Mouse (Mus musculus): ENCODE data around the gene Ntrk2.
A peak's percentile ranks its signal among the peaks of the same experiment; 100 is the strongest.

Ntrk2 gene

GRCm38 (mm10) chr13:58927186-58927585 is 120.8 kb downstream of the Ntrk2 start:
- DNase-seq: no peak

- no peak for DNase-seq
Measured at GRCm38 (mm10) chr13:58927656-58928226, 121.4 kb downstream of the Ntrk2 start.

GRCm38 (mm10) chr13:58928668-58929436 is 122.5 kb downstream of the Ntrk2 start:
- no peak for DNase-seq

DNA sequence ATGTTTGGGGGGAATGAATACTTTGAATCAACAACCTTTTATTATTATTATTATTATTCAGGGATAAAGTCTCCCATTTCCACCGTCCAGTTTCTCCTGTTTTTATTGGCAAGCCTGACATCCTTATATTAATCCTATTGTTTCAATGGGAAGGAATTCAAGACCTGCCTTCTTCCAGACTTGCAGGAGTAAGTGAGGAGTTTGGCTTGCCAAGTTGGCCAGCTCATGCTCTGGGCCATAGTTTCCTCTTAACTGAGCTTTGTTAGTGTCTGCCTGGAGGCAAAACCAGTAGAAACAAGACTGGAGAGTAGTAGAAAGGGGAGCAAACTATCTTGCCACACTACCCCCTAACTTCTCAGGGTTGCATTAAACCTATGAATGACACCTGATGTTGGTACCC is 123.8 kb downstream of the Ntrk2 start:
- DNase-seq: no peak

- DNase-seq: peak in 1 of 2 experiments; percentile 46
Measured at GRCm38 (mm10) chr13:58933126-58933525, 126.8 kb downstream of the Ntrk2 start.

GRCm38 (mm10) chr13:58934576-58935110 is 128.3 kb downstream of the Ntrk2 start:
- DNase-seq: peak in 1 of 2 experiments; percentile 53

DNA sequence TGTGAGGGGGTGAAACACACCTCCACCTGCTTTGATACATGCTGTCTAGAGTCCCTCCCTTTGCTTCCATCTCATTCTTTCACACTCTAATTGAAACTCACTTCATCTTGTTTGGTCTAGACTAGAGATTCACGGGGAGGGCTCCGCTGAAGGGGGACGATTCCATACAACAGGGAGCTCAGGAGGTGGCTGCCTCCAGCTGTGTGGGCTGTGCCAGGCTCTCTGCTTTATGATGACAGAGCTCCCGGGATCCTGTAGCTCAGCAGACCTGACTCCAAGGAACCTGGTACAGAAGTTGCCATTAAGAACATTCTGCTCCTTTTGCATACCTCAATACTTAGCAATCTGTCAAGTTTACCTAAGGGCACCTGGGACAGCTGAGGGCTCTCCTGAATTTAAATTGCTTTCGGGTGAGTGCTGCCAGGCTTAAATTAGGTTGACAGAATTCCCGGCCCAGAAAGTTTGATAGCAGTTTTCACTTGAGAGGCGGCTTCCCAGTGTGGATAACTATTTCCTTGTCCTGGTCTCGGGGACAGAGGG is 129.7 kb downstream of the Ntrk2 start:
- no peak for DNase-seq

- DNase-seq: no peak
Measured at GRCm38 (mm10) chr13:58937884-58938283, 131.5 kb downstream of the Ntrk2 start.

- DNase-seq: peak; percentile 88
Measured at GRCm38 (mm10) chr13:58938464-58938863, 132.1 kb downstream of the Ntrk2 start.

DNA sequence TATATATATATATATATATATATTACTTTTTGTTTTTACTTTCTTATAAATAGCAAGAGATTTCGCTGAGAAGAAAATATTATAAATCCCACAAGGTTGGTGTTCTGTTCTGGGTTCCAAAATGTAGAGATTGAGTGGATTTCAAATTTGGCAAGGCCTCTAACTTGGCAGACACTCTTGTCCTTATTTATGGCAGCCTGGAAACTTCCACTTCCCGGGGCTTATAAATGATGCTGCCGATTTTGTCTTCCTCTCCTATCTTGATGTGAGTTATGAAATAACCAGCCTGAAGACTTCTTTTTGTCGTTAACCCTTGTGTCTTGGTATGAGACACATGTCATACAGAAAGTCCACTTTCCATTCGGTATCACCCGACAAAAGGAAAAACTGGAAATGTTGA is 133.8 kb downstream of the Ntrk2 start:
- peak in 1 of 2 experiments; percentile 54 for DNase-seq

DNA sequence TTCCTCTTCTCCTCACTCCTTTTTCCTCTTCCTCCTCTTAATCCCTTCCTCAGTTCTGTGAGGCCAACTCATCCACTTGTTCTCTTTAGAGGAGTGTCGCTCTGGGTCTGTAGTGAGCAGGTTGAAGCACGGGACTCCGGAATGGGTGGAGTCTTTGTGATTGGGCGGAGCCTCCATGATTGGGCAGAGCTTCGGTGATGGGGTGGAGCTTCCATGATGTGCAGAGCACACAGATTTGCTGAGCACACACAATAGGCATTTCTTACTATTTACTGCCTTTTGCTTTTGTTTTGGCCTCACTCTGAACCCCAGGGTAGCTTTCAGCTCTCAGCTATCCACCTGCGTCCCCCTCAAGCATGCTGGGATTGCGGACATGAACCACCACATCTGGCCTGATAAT is 134.4 kb downstream of the Ntrk2 start:
- no peak for DNase-seq

GRCm38 (mm10) chr13:58945781-58946180 is 139.4 kb downstream of the Ntrk2 start:
- peak; percentile 73 to 82 for DNase-seq

DNA sequence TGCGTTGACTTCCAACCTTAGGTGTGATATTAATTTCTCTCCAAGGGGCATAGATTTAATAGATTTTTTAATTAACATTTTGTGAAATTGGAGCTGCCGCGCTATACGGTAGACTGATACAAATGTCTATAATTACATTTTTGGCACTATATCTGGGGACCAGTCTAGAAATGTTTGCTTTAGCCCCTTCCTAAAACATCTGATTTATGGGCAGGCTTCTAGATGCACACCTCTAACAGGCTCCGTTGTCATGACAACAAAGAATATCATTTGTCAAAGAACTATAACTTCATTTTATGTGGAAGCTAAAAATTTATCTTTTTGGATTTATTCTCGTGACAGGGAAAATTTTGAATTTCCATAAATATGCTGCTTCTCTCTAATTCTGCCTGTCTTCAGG is 140.2 kb downstream of the Ntrk2 start:
- DNase-seq: no peak

DNA sequence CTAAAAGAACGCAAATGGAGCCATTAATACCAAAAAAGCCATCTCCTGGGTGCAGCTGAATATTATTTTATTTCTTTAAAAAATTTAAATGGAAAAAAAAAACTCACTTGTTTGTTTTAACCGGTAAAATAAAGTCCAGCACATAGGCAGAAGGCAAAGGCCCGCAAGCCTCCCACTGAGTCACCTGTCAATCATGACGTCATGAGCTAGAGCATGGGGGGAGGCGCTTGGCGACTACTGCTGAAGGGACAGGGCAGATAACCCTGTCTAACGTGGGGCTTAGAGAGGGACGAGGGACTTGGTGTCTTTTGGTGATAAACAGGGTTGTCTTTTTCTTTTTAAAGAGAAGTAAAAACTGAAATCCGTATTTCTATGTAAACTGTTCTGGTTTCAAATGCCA is 140.7 kb downstream of the Ntrk2 start:
- DNase-seq: peak in 1 of 2 experiments; percentile 59

GRCm38 (mm10) chr13:58954331-58954730 is 148.0 kb downstream of the Ntrk2 start:
- DNase-seq: no peak

GRCm38 (mm10) chr13:58954764-58955163 is 148.4 kb downstream of the Ntrk2 start:
- DNase-seq: no peak

- no peak for DNase-seq
Measured at GRCm38 (mm10) chr13:58955237-58955777, 148.9 kb downstream of the Ntrk2 start.

- no peak for DNase-seq
Measured at GRCm38 (mm10) chr13:58958171-58958904, 152.0 kb downstream of the Ntrk2 start.

DNA sequence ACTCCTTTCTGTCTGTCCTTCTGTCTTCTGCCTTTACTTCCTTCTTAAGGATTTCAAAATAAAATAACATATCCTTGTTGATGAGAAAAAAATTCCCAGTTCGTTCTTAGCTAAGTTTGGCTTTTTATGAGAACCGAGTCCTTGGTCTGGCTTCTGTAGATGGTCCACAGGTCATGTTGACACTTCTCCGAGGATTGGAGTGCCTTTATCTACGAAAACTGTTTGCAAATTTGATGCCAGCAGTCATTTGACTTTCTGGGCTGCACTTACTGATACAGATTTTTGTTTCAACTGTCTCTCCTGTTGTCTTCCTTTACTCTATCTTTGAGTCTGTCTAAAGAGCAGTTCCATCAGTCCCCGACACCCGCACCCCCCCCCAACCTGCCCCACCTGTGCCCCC is 154.0 kb downstream of the Ntrk2 start:
- no peak for DNase-seq

- no peak for DNase-seq
Measured at GRCm38 (mm10) chr13:58964701-58965359, 158.5 kb downstream of the Ntrk2 start.

- DNase-seq: no peak
Measured at GRCm38 (mm10) chr13:58965826-58966225, 159.5 kb downstream of the Ntrk2 start.

GRCm38 (mm10) chr13:58966466-58966865 is 160.1 kb downstream of the Ntrk2 start:
- DNase-seq: peak; percentile 39 to 43

Data from cerebellum, postnatal 25 days (tissue).